Mouse (Mus musculus) kidney, adult 2 months (tissue): Measurements from ENCODE around the gene Tbx6. TPM values are rescaled to one million over a fixed set of nuclear protein-coding genes. Genes with fewer than 3 reads are reported as not detected.

Experiments
- DNase-seq: peaks from one replicate; pipeline ENCODE4 v3.0.0; 2021
- H3K27ac ChIP-seq: fragments of 200-500 bp; 2 replicates; pipeline ENCODE4 v1.5.1; 2012; ENCODE audit warnings: low read depth, low read length, control low read depth, inconsistent platforms; ENCODE audit not compliant: insufficient read depth
- H3K27me3 ChIP-seq: fragments of 200-500 bp; replicated peaks from 2 replicates; pipeline ENCODE4 v1.6.1; 2012; ENCODE audit warnings: mild to moderate bottlenecking, moderate library complexity, low read length, inconsistent platforms; ENCODE audit not compliant: control insufficient read depth, insufficient read depth
- H3K36me3 ChIP-seq: fragments of 200-500 bp; 2 replicates; pipeline ENCODE4 v1.6.1; 2012; ENCODE audit warnings: mild to moderate bottlenecking, moderate library complexity, low read length, inconsistent platforms; ENCODE audit not compliant: control insufficient read depth, insufficient read depth
- H3K4me1 ChIP-seq: fragments of 200-500 bp; 2 replicates; pipeline ENCODE4 v1.6.1; 2011; ENCODE audit warnings: low read length; ENCODE audit not compliant: control insufficient read depth, insufficient read depth
- H3K4me3 ChIP-seq: fragments of 200-500 bp; 2 replicates; pipeline ENCODE4 v1.5.1; 2011; ENCODE audit warnings: mild to moderate bottlenecking, low read depth, low read length, control low read depth; ENCODE audit not compliant: insufficient read depth
- CTCF ChIP-seq: fragments of 200-500 bp; conservative IDR thresholded peaks from 2 replicates; pipeline ENCODE4 v1.5.1; 2011; ENCODE audit warnings: low read depth, mild to moderate bottlenecking, control low read depth, low read length, moderate library complexity, mixed read lengths; ENCODE audit not compliant: insufficient read depth, insufficient read length
- POLR2A ChIP-seq: fragments of 200-500 bp; IDR thresholded peaks from one replicate; pipeline ENCODE4 v1.6.1; 2011; ENCODE audit warnings: low read depth, low read length, control low read depth
- WGBS: fragments of 180-500 bp; shearing (Covaris S2); methylation state at CpG from one replicate; pipeline ENCODE4 v1.1.7; 2018; 5-methylcytosine and 5-hydroxymethylcytosine counted together
- polyA plus RNA-seq: library from polyadenylated mRNA; depleted of rRNA; stranded (reverse); fragments of >200 nt; gene quantifications from 2 replicates; pipeline ENCODE4 v1.2.3, GENCODE M21; 2012

Tbx6 gene
- polyA plus RNA-seq, 1 experiment, result 2.1 TPM

GRCm38 (mm10) chr7:126818818-126819217 lies 37.5 kb downstream of the Tbx6 start:
- Histone ChIP-seq H3K27ac (no peak overlapping the region), H3K36me3 (no peaks in the 10 kb centered on the region), H3K27me3 (no peaks in the 10 kb centered on the region), H3K4me3 (no peak overlapping the region), H3K4me1 (no peaks in the 10 kb centered on the region)
- WGBS, result 26% methylated on average over 1 of the region's 1 CpGs
- DNase-seq, result no peak
- no peak for TF ChIP-seq CTCF
- TF ChIP-seq POLR2A, result no peak

DNA sequence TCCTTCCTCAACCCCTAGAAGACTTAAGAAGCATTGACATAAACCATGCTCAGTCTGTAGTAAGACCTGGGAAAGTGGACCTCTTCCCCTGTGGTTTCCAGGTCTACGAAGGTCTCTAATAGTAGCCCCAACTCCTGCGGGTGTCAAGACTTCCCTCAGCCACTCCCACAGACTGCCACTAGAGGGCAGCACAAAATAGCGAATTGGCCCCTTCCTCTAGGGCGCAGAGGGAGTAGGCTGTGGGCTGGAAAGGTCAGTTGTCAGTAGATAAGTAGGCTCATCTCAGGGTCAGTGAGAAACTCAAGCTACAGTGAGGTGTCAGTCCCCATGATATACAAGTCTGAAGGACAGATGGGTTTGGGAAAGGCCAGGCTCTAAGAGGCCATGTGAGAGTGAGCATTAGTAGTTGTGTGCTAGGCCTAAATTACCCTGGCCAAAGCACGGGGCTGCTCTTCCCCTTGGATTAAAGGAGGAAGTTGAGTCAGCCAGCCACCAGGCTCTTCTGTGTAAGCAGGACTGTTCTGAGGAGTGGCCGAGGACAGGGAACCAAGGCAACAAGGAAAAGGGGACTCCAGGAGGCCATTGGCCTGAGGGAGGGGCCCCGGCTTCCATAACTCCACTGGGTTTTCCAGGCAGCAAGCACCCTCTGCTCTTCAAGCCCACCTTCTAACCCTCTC lies 40.7 kb downstream of the Tbx6 start:
- no peaks in the 10 kb centered on the region for H3K4me1 ChIP-seq
- peak; percentile 97 for TF ChIP-seq CTCF
- TF ChIP-seq POLR2A, result no peak
- peak overlapping the region; percentile 3; the same call in 1 of the 2 replicates for H3K27ac ChIP-seq
- peak; percentile 84 for DNase-seq
- H3K27me3 ChIP-seq, result no peaks in the 10 kb centered on the region
- H3K36me3 ChIP-seq, result no peaks in the 10 kb centered on the region
- 26% methylated on average over 7 of the region's 7 CpGs for WGBS
- H3K4me3 ChIP-seq, result no peak overlapping the region

- H3K27me3 ChIP-seq, result no peaks in the 10 kb centered on the region
- 34% methylated on average over 9 of the region's 9 CpGs for WGBS
- H3K4me3 ChIP-seq, result no peak overlapping the region
- no peaks in the 10 kb centered on the region for H3K4me1 ChIP-seq
- H3K27ac ChIP-seq, result peak overlapping the region; percentile 3
- peak; percentile 49 for DNase-seq
- no peak for TF ChIP-seq CTCF
- TF ChIP-seq POLR2A, result no peak
- no peaks in the 10 kb centered on the region for H3K36me3 ChIP-seq
These were observed 41.5 kb downstream of the Tbx6 start for GRCm38 (mm10) chr7:126822741-126823140.

DNA sequence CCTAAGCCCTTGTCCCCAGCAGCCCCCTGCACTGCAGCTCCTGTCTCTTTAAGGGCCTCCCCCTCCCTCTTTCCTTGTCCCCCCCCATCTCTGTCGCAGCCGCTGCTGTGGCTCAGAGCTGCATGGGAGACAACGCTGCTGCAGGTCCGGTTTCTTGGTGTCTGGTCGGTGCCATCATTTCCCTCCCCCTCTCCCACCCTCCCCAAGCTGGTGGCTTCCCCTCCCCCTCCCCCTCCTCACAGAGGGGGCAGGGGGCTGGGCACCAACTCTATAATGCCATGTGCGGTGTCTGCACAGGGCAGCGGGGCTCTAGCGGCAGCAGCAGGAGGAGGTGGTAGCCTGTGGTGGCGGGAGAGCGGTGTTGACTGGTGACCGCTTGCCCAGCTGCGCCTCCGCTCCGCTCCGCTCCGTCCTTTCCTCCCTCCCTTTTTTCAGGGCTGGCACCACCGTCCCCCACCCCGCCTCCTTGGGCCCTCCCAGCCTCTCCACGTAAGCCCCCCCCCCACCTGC lies 42.0 kb downstream of the Tbx6 start:
- DNase-seq, result no peak
- Histone ChIP-seq H3K4me1 (no peaks in the 10 kb centered on the region), H3K27ac (no peak overlapping the region), H3K4me3 (peak overlapping the region; percentile 60), H3K27me3 (no peaks in the 10 kb centered on the region), H3K36me3 (no peaks in the 10 kb centered on the region)
- WGBS, result 4% methylated on average over 18 of the region's 19 CpGs
- no peak for TF ChIP-seq POLR2A
- TF ChIP-seq CTCF, result no peak

DNA sequence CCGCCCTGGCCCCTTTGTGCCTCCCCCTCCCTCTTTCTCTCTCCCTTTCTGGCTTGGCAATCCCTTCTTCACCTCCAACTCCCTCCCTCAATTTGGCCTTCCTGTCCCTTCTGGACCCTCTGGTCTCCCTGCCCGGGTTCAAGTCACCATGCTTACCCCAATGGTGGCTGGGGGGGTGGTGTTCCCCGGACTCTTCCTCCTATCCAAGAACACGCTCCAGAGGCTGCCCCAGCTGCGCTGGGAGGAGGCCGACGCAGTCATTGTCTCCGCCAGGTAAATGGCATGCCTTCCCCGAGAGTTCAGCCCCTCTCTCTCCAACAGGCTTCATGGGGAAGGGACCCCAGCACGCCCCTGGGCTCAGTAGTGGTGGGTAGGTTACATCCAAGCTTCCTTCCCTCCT lies 42.7 kb downstream of the Tbx6 start:
- Histone ChIP-seq H3K27me3 (no peaks in the 10 kb centered on the region), H3K36me3 (no peaks in the 10 kb centered on the region), H3K4me1 (no peaks in the 10 kb centered on the region), H3K4me3 (no peak overlapping the region), H3K27ac (no peak overlapping the region)
- 34% methylated on average over 10 of the region's 10 CpGs for WGBS
- TF ChIP-seq CTCF (no peak), POLR2A (no peak)
- DNase-seq, result no peak

DNA sequence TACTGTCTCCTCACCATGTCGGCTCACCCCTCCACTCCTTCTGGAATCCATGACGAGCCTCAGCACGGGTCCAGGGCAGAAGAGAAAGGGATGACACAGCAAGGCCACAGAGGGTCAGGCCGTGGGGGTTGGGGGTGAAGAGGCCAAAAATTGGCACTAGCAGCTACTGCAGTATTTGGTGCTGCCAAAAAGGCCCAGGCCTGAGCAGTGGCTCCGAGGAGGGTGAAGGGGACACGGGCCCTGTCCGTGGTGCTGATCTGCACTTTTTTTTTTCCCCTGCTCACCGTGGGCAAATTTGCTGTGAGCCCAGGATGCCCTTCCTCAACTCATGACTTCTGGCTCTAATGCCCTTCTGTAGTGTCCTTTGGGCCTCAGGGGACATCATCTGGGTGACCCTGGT lies 44.1 kb downstream of the Tbx6 start:
- no peak for TF ChIP-seq CTCF
- TF ChIP-seq POLR2A, result no peak
- Histone ChIP-seq H3K4me1 (no peaks in the 10 kb centered on the region), H3K36me3 (no peaks in the 10 kb centered on the region), H3K27me3 (no peaks in the 10 kb centered on the region), H3K4me3 (no peak overlapping the region), H3K27ac (no peak overlapping the region)
- WGBS, result 28% methylated on average over 8 of the region's 8 CpGs
- DNase-seq, result no peak

GRCm38 (mm10) chr7:126825952-126826351 lies 44.7 kb downstream of the Tbx6 start:
- no peak overlapping the region for H3K27ac ChIP-seq
- DNase-seq, result no peak
- TF ChIP-seq POLR2A (no peak), CTCF (no peak)
- no peaks in the 10 kb centered on the region for H3K4me1 ChIP-seq
- H3K36me3 ChIP-seq, result no peaks in the 10 kb centered on the region
- 69% methylated on average over 5 of the region's 5 CpGs for WGBS
- H3K27me3 ChIP-seq, result no peaks in the 10 kb centered on the region
- H3K4me3 ChIP-seq, result no peak overlapping the region
